Mouse (Mus musculus): ENCODE measurements at regions not wholly inside any gene's neighbourhood (a gene's known extent, or its start where the extent isn't known, plus 50 kb on each side); places are given as distances from the start of the nearest gene placed in this dataset.

DNA sequence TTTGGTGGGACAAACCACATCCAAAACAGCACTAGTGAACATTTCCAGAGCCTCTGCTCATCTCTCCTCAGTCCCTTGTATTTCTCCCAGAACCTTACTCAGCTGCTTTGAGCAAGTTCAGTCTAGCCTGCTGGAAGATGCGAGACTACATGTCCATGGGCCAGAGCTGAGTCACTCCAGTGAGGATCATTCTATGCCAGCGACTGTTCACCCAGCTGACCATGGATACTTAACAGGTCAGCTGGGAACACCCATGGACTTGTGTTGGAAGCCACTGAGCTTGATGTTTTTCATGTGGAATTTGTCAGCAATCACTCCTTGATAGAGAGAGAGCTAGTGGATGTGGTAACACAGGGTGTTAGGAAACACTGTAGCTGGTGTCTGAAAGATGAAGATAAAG is 146.5 kb upstream of the Jag1 start:
- TF ChIP-seq USF1 (IDR thresholded peaks at IDR 0.05; ENCODE audit: low read depth), result no peak
- TF ChIP-seq POLR2A (IDR thresholded peaks at IDR 0.05; ENCODE audit: insufficient read length, low read depth), result no peak
- no peak for TF ChIP-seq TCF12 (IDR thresholded peaks at IDR 0.05; ENCODE audit: insufficient read depth, poor library complexity, severe bottlenecking)
- no peak for TF ChIP-seq POLR2AphosphoS2 (IDR thresholded peaks at IDR 0.05; ENCODE audit: insufficient read length, low read depth)
- TF ChIP-seq MYOD1 (IDR thresholded peaks at IDR 0.05; ENCODE audit: control insufficient read depth in 1 of 3, insufficient read length in 2 of 3, low read depth in 2 of 3), result no peak
- no peak for TF ChIP-seq MAX (IDR thresholded peaks at IDR 0.05; ENCODE audit: low read depth)
- TF ChIP-seq CEBPB (IDR thresholded peaks at IDR 0.05; ENCODE audit: insufficient read depth, poor library complexity, severe bottlenecking), result no peak
- TF ChIP-seq SRF (IDR thresholded peaks at IDR 0.05; ENCODE audit: control insufficient read depth, insufficient read length, low read depth), result no peak
